Mouse (Mus musculus): ENCODE data around the gene Trim52. TPM values are rescaled to one million over a fixed set of nuclear protein-coding genes. Genes with fewer than 3 reads are reported as not detected.
"Not testable (repeated sequence)": the region's sequence is repeated elsewhere in the genome, so short reads cannot be mapped to it uniquely, and the experiment has no call there.

The Trim52 gene
- polyA plus RNA-seq, 1 experiment = not detected

- peak; percentile 68 for TF ChIP-seq CEBPB (IDR thresholded peaks at IDR 0.05; ENCODE audit: low read depth)
- TF ChIP-seq MAX (IDR thresholded peaks at IDR 0.05) = peak; percentile 31
- TF ChIP-seq MYOD1 (IDR thresholded peaks at IDR 0.05; ENCODE audit: control insufficient read depth, insufficient read length, low read depth) = no peak
- no peak for TF ChIP-seq FOSL1 (IDR thresholded peaks at IDR 0.05; ENCODE audit: insufficient read depth, low read length, poor library complexity, severe bottlenecking)
- Histone ChIP-seq H3K27me3 (ENCODE audit: control insufficient read depth, insufficient read depth, insufficient read length) (no peaks in the 10 kb centered on the region), H3K4me3 (ENCODE audit: insufficient read depth, poor library complexity, severe bottlenecking) (no peak overlapping the region), H3K79me3 (ENCODE audit: low read depth) (no peaks in the 10 kb centered on the region), H3ac (ENCODE audit: control insufficient read depth, insufficient read length, low read depth) (no peak overlapping the region), H3K79me2 (ENCODE audit: control insufficient read depth, insufficient read depth) (no peaks in the 10 kb centered on the region), H3K36me3 (ENCODE audit: control insufficient read depth, insufficient read depth) (no peaks in the 10 kb centered on the region)
Measured at GRCm38 (mm10) chr14:106156533-106156932, 50.5 kb downstream of the Trim52 start.

- Histone ChIP-seq H3K27me3 (ENCODE audit: control insufficient read depth, insufficient read depth, insufficient read length) (no peaks in the 10 kb centered on the region), H3ac (ENCODE audit: control insufficient read depth, insufficient read length, low read depth) (no peak overlapping the region), H3K79me3 (ENCODE audit: low read depth) (no peaks in the 10 kb centered on the region), H3K36me3 (ENCODE audit: control insufficient read depth, insufficient read depth) (no peaks in the 10 kb centered on the region), H3K79me2 (ENCODE audit: control insufficient read depth, insufficient read depth) (no peaks in the 10 kb centered on the region), H3K4me3 (ENCODE audit: insufficient read depth, poor library complexity, severe bottlenecking) (no peak overlapping the region)
- no peak for TF ChIP-seq CTCF (IDR thresholded peaks at IDR 0.05; ENCODE audit: control insufficient read depth, insufficient read depth, insufficient read length)
- no peak for TF ChIP-seq MYOD1 (IDR thresholded peaks at IDR 0.05; ENCODE audit: control insufficient read depth, insufficient read length, low read depth)
- no peak for TF ChIP-seq FOSL1 (IDR thresholded peaks at IDR 0.05; ENCODE audit: insufficient read depth, low read length, poor library complexity, severe bottlenecking)
- no peak for TF ChIP-seq MYOG (IDR thresholded peaks at IDR 0.05; ENCODE audit: control insufficient read depth, extremely low read depth, insufficient read length)
- TF ChIP-seq CEBPB (IDR thresholded peaks at IDR 0.05; ENCODE audit: low read depth) = no peak
- TF ChIP-seq MAX (IDR thresholded peaks at IDR 0.05) = no peak
- TF ChIP-seq USF1 (IDR thresholded peaks at IDR 0.05; ENCODE audit: low read depth) = no peak
Measured at GRCm38 (mm10) chr14:106162331-106162730, 56.3 kb downstream of the Trim52 start.

- Histone ChIP-seq H3K27me3 (ENCODE audit: control insufficient read depth, insufficient read depth, insufficient read length) (no peaks in the 10 kb centered on the region), H3K4me3 (ENCODE audit: insufficient read depth, poor library complexity, severe bottlenecking) (no peak overlapping the region), H3ac (ENCODE audit: control insufficient read depth, insufficient read length, low read depth) (no peak overlapping the region), H3K79me2 (ENCODE audit: control insufficient read depth, insufficient read depth) (no peaks in the 10 kb centered on the region), H3K79me3 (ENCODE audit: low read depth) (no peaks in the 10 kb centered on the region), H3K36me3 (ENCODE audit: control insufficient read depth, insufficient read depth) (no peaks in the 10 kb centered on the region)
- TF ChIP-seq CEBPB (IDR thresholded peaks at IDR 0.05; ENCODE audit: low read depth) = peak; percentile 86
- no peak for TF ChIP-seq MAX (IDR thresholded peaks at IDR 0.05)
Measured at GRCm38 (mm10) chr14:106163196-106163595, 57.2 kb downstream of the Trim52 start.

- not testable (repeated sequence) for H3K79me2 ChIP-seq (ENCODE audit: control insufficient read depth, insufficient read depth); H3K79me3 ChIP-seq (ENCODE audit: low read depth); H3ac ChIP-seq (ENCODE audit: control insufficient read depth, insufficient read length, low read depth); H3K27me3 ChIP-seq (ENCODE audit: control insufficient read depth, insufficient read depth, insufficient read length); H3K4me3 ChIP-seq (ENCODE audit: insufficient read depth, poor library complexity, severe bottlenecking); H3K36me3 ChIP-seq (ENCODE audit: control insufficient read depth, insufficient read depth)
- peak; percentile 59 for TF ChIP-seq MYOD1 (IDR thresholded peaks at IDR 0.05; ENCODE audit: control insufficient read depth, insufficient read length, low read depth)
Measured at GRCm38 (mm10) chr14:106163933-106164332, 57.9 kb downstream of the Trim52 start.

- no peaks in the 10 kb centered on the region for H3K27me3 ChIP-seq (ENCODE audit: control insufficient read depth, insufficient read depth, insufficient read length)
- H3K36me3 ChIP-seq (ENCODE audit: control insufficient read depth, insufficient read depth) = no peaks in the 10 kb centered on the region
- no peaks in the 10 kb centered on the region for H3K79me3 ChIP-seq (ENCODE audit: low read depth)
- no peak overlapping the region for H3K4me3 ChIP-seq (ENCODE audit: insufficient read depth, poor library complexity, severe bottlenecking)
- no peak for TF ChIP-seq CEBPB (IDR thresholded peaks at IDR 0.05; ENCODE audit: low read depth)
- no peak for TF ChIP-seq CTCF (IDR thresholded peaks at IDR 0.05; ENCODE audit: control insufficient read depth, insufficient read depth, insufficient read length)
- TF ChIP-seq MYOD1 (IDR thresholded peaks at IDR 0.05; ENCODE audit: control insufficient read depth, insufficient read length, low read depth) = no peak
- no peak for TF ChIP-seq FOSL1 (IDR thresholded peaks at IDR 0.05; ENCODE audit: insufficient read depth, low read length, poor library complexity, severe bottlenecking)
- no peak for TF ChIP-seq MAX (IDR thresholded peaks at IDR 0.05)
- no peak for TF ChIP-seq MYOG (IDR thresholded peaks at IDR 0.05; ENCODE audit: control insufficient read depth, extremely low read depth, insufficient read length)
- H3K79me2 ChIP-seq (ENCODE audit: control insufficient read depth, insufficient read depth) = no peaks in the 10 kb centered on the region
- H3ac ChIP-seq (ENCODE audit: control insufficient read depth, insufficient read length, low read depth) = no peak overlapping the region
Measured at GRCm38 (mm10) chr14:106176879-106177278, 70.9 kb downstream of the Trim52 start.

DNA sequence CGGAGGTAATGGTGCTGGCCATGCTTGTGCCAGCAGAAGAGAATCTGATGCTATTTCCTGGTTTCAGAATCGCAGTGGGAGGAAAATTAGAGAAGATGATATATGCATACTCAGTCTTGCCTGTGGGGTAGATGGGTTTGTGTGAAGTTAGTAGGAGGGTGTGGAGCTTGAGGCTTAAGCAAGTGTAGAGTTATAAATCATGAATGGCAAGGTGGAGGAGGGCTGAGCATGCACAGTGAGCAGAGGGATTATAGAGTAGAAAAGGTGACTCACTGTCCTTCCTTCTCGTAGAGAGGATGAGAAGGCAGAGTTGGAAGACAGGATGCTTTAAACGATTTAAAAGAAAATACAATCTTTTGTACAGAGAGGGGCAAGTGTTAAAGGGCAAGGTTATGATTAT lies 72.2 kb downstream of the Trim52 start:
- TF ChIP-seq MYOD1 (IDR thresholded peaks at IDR 0.05; ENCODE audit: control insufficient read depth, insufficient read length, low read depth) = no peak
- TF ChIP-seq MAX (IDR thresholded peaks at IDR 0.05) = no peak
- no peak for TF ChIP-seq USF1 (IDR thresholded peaks at IDR 0.05; ENCODE audit: low read depth)
- no peak overlapping the region for H3K4me3 ChIP-seq (ENCODE audit: insufficient read depth, poor library complexity, severe bottlenecking)
- H3K36me3 ChIP-seq (ENCODE audit: control insufficient read depth, insufficient read depth) = no peaks in the 10 kb centered on the region
- H3K79me2 ChIP-seq (ENCODE audit: control insufficient read depth, insufficient read depth) = no peaks in the 10 kb centered on the region
- no peak overlapping the region for H3ac ChIP-seq (ENCODE audit: control insufficient read depth, insufficient read length, low read depth)
- H3K79me3 ChIP-seq (ENCODE audit: low read depth) = no peaks in the 10 kb centered on the region
- H3K27me3 ChIP-seq (ENCODE audit: control insufficient read depth, insufficient read depth, insufficient read length) = no peaks in the 10 kb centered on the region

Measured in C2C12 (cell line).